Mouse (Mus musculus): ENCODE measurements around the gene 4931414P19Rik. TPM values are rescaled to one million over a fixed set of nuclear protein-coding genes. Genes with fewer than 3 reads are reported as not detected.

The 4931414P19Rik gene
- polyA plus RNA-seq, 1 experiment, result 9.0 TPM

- peak; percentile 22 for DNase-seq (ENCODE audit: low spot score)
Observed at GRCm38 (mm10) chr14:54583681-54584338, 22.0 kb downstream of the 4931414P19Rik start.

GRCm38 (mm10) chr14:54582536-54582935 lies 23.3 kb downstream of the 4931414P19Rik start:
- no peak for DNase-seq (ENCODE audit: low spot score)

GRCm38 (mm10) chr14:54579638-54580037 lies 26.2 kb downstream of the 4931414P19Rik start:
- DNase-seq (ENCODE audit: low spot score), result no peak

- DNase-seq (ENCODE audit: low spot score), result no peak
Observed at GRCm38 (mm10) chr14:54578063-54578462, 27.7 kb downstream of the 4931414P19Rik start.

GRCm38 (mm10) chr14:54577089-54577982 lies 28.5 kb downstream of the 4931414P19Rik start, which contains the start of gene Ajuba:
TSS of gene Ajuba (minus strand) at chr14:54577558.
- peak; percentile 82 for DNase-seq (ENCODE audit: low spot score)

GRCm38 (mm10) chr14:54576241-54577088 lies 29.3 kb downstream of the 4931414P19Rik start:
- DNase-seq (ENCODE audit: low spot score), result peak; percentile 52

GRCm38 (mm10) chr14:54575631-54576030 lies 30.2 kb downstream of the 4931414P19Rik start:
- peak; percentile 70 for DNase-seq (ENCODE audit: low spot score)

- DNase-seq (ENCODE audit: low spot score), result no peak
Observed at GRCm38 (mm10) chr14:54575031-54575430, 30.8 kb downstream of the 4931414P19Rik start.

GRCm38 (mm10) chr14:54574253-54574652 lies 31.5 kb downstream of the 4931414P19Rik start:
- peak; percentile 65 for DNase-seq (ENCODE audit: low spot score)

GRCm38 (mm10) chr14:54572790-54573736 lies 32.7 kb downstream of the 4931414P19Rik start:
- no peak for DNase-seq (ENCODE audit: low spot score)

- no peak for DNase-seq (ENCODE audit: low spot score)
Observed at GRCm38 (mm10) chr14:54572122-54572521, 33.7 kb downstream of the 4931414P19Rik start.

GRCm38 (mm10) chr14:54569451-54570392 lies 36.1 kb downstream of the 4931414P19Rik start:
- DNase-seq (ENCODE audit: low spot score), result no peak

- no peak for DNase-seq (ENCODE audit: low spot score)
Observed at GRCm38 (mm10) chr14:54568694-54569414, 36.9 kb downstream of the 4931414P19Rik start.

GRCm38 (mm10) chr14:54560527-54561242 lies 45.1 kb downstream of the 4931414P19Rik start:
- DNase-seq (ENCODE audit: low spot score), result no peak

- no peak for DNase-seq (ENCODE audit: low spot score)
Observed at GRCm38 (mm10) chr14:54557330-54557729, 48.5 kb downstream of the 4931414P19Rik start.

- peak; percentile 72 for DNase-seq (ENCODE audit: low spot score)
Observed at GRCm38 (mm10) chr14:54553975-54554769, 51.6 kb downstream of the 4931414P19Rik start, which contains the start of gene Haus4. TSS of gene Haus4 (minus strand) at chr14:54554616.

- no peak for DNase-seq (ENCODE audit: low spot score)
Observed at GRCm38 (mm10) chr14:54553454-54553974, 52.3 kb downstream of the 4931414P19Rik start.

Measured in urinary bladder, adult 2 months (tissue).